Mouse (Mus musculus): ENCODE results near the gene Trarg1.
A peak's percentile ranks its signal among the peaks of the same experiment; 100 is the strongest.
"Not testable (repeated sequence)": the region's sequence is repeated elsewhere in the genome, so short reads cannot be mapped to it uniquely, and the experiment has no call there.

Trarg1 gene

GRCm38 (mm10) chr11:76679508-76679907 is at the start of gene Trarg1:
Gene Trarg1 (plus strand): TSS chr11:76679808.
- DNase-seq (ENCODE audit: low spot score) = not testable (repeated sequence)

DNA sequence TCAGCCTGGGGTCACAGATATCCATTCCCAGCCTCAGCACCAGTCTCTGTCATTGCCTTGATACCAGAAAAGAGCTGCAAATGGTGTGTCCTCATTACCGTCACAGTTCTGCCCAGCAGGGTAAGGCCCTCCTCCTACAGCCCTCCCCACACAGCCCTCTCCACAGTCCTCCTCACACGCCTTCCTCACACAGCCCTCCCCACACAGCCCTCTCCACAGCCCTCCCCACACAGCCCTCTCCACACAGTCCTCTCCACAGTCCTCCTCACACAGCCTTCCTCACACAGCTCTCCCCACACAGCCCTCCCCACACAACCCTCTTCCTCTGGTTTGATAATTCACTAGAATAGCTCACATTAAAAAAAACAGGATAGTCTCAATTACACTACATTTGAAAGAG is 49.6 kb upstream of the Trarg1 start:
- no peak for DNase-seq (ENCODE audit: low spot score)

- no peak for DNase-seq (ENCODE audit: low spot score)
Observed at GRCm38 (mm10) chr11:76630487-76630886, 49.1 kb upstream of the Trarg1 start.

DNA sequence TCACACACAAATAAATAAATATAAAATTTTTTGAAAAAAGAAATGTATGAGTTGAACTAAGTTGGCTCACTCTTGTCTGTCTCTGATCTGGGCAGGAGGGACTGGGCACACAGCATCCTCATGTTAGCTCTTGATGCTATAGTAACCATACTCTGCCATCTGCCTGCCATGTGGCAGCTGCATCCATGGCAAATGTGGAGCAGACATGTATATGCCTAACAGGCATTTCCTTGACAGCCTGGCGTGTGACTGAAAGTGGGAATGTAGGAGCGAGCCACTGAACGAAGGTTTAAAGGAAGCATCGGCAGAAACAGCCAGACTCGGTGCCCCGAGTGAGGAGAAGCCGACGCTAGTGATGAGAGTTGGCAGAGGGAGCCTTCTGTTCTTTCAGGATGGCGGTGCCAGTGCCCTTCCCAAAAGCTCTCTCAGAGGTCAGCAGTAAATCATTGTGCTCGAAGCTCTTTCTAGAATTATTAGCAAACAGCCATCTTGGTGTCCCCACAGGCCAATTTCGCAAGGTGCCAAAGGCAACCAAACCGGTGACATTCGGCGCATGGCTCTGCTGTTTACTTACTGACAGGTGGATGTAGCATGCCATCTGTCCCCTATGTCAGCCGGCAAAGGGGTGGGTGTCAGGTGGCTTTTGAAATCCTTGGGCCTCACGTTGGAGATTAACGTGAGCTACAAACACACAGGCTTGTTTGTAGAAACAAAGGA is 40.2 kb upstream of the Trarg1 start:
- no peak for DNase-seq (ENCODE audit: low spot score)

DNA sequence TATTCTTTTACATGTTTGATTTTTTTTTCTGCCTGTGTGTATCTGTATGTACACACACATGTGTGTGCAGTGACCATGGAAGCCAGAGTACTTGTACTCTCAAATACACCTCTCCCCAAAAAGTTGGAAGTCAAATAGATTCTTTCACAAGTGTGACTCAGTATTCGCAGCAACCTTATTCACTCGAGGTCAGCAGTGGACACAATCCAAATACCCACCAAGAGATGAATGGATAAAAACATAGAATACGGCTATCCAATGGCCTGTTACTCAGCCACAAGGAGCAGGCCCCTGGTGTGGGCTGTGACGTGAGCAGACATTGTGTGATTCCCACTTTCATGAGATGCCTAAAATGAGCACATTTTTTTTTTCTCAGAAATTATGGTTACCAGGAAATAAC is 39.4 kb upstream of the Trarg1 start:
- DNase-seq (ENCODE audit: low spot score) = no peak

DNA sequence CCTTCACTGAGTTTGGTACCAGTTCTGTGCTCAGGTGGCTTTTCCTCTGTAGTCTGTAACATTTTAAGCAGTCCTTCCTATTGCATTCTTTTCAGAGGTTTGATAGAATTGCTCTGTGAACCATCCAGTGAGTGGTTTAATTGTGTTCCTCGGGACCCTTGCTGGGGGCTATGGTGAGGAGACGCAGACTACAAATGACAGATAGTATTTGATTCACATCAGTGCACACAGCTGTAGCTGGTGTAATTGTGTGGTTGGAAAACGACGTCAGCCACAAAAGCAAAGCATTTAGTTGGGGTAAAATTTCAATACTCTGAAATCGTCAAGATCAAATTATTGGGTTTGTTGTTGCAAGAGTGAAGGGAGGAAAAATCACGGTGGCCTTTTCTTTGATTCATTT is 35.4 kb upstream of the Trarg1 start:
- no peak for DNase-seq (ENCODE audit: low spot score)

DNA sequence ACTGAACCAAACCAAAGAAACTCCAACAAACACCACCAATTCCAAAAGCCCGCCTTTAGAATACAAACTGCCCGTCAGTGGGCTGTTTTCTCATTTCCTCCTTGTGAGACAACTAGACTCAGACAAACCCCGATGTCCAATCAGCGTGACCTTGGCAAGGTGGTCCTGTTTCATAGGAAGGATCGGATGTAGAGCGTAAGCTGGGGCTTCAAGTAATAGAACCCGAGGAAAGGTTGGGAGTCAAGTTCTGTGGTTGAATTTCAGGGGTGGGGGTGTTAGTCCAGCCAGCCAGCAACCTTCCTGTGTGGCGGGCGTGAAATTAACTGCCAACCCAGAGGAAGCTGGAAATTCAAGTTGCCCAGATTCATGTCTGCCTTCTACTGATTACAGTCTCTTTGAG is 34.6 kb upstream of the Trarg1 start:
- no peak for DNase-seq (ENCODE audit: low spot score)

- peak; percentile 88 for DNase-seq (ENCODE audit: low spot score)
Observed at GRCm38 (mm10) chr11:76645955-76646354, 33.7 kb upstream of the Trarg1 start.

GRCm38 (mm10) chr11:76647062-76647461 is 32.5 kb upstream of the Trarg1 start:
- no peak for DNase-seq (ENCODE audit: low spot score)

DNA sequence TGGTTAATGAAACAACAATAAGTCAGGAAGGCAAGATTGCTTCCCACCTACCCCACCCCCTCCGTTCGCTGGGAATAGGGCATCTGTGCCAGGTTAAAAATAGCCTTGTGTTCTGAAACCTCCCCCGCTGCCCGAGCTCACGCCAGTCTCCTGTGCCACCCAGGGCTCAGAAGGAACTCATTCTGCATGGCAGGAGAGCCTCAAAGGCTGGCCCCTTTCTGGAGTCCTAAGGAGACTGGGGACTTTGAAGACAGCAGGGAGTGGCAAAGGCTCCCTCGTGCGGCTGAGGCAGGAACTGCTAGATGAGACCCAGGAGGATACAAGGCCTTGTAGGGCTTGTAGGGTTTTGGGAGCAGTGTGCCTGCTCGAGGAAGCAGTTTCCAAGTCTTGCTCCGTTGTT is 32.1 kb upstream of the Trarg1 start:
- peak; percentile 57 for DNase-seq (ENCODE audit: low spot score)

GRCm38 (mm10) chr11:76650862-76651560 is 28.6 kb upstream of the Trarg1 start:
- DNase-seq (ENCODE audit: low spot score) = no peak

GRCm38 (mm10) chr11:76652838-76653334 is 26.7 kb upstream of the Trarg1 start:
- DNase-seq (ENCODE audit: low spot score) = no peak

DNA sequence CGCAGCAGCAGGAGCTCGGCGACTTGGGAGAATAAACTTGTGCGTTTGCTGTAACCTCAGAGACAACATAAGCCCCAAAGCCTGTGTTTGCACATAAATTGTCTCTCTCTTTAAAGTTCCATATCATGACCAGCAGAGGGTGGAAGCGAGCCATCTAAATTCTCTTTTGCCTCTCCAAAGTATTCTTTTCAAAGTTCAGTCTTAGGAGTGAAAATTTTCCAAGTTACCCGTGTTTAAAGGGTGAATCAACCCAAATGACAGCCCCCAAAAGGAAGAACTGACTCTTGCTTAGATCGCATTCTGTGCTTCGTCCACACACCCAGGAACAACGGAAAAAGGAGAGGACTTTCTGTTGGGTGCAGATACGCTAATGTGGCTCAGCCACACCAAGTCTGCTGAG is 24.5 kb upstream of the Trarg1 start:
- peak; percentile 38 for DNase-seq (ENCODE audit: low spot score)

DNA sequence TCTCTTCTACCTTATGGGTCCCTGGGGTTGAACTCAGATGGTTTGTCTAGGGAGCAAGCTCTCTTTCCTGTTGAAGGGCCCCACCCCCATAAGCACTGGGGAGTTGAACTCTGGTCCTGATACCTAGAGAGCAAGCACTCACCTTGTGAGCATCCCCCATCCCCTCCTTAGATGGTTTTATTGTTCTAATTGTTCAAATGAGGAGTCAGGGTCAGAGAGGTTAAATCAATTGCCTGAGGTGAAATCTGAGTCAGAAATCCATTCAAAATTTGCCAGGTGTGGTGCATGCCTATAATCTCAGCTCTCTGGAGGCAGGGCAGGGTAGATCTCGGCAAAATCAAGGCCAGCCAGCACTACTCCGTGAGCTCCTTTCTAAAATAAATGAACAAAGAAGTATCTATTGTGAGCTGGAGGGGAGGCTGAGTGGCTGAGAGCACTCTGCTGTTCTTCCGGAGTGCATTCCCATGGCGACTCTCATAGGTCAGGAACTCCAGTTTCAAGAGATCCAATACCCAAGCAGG is 22.1 kb upstream of the Trarg1 start:
- DNase-seq (ENCODE audit: low spot score) = no peak

GRCm38 (mm10) chr11:76659138-76659930 is 20.3 kb upstream of the Trarg1 start:
- DNase-seq (ENCODE audit: low spot score) = no peak

- no peak for DNase-seq (ENCODE audit: low spot score)
Observed at GRCm38 (mm10) chr11:76661790-76662468, 17.7 kb upstream of the Trarg1 start.

GRCm38 (mm10) chr11:76666002-76666649 is 13.5 kb upstream of the Trarg1 start:
- no peak for DNase-seq (ENCODE audit: low spot score)

- no peak for DNase-seq (ENCODE audit: low spot score)
Observed at GRCm38 (mm10) chr11:76667807-76668206, 11.8 kb upstream of the Trarg1 start.

- no peak for DNase-seq (ENCODE audit: low spot score)
Observed at GRCm38 (mm10) chr11:76671871-76672475, 7.6 kb upstream of the Trarg1 start, which contains the start of gene Bhlha9. Gene Bhlha9 (plus strand): TSS chr11:76672470.

DNA sequence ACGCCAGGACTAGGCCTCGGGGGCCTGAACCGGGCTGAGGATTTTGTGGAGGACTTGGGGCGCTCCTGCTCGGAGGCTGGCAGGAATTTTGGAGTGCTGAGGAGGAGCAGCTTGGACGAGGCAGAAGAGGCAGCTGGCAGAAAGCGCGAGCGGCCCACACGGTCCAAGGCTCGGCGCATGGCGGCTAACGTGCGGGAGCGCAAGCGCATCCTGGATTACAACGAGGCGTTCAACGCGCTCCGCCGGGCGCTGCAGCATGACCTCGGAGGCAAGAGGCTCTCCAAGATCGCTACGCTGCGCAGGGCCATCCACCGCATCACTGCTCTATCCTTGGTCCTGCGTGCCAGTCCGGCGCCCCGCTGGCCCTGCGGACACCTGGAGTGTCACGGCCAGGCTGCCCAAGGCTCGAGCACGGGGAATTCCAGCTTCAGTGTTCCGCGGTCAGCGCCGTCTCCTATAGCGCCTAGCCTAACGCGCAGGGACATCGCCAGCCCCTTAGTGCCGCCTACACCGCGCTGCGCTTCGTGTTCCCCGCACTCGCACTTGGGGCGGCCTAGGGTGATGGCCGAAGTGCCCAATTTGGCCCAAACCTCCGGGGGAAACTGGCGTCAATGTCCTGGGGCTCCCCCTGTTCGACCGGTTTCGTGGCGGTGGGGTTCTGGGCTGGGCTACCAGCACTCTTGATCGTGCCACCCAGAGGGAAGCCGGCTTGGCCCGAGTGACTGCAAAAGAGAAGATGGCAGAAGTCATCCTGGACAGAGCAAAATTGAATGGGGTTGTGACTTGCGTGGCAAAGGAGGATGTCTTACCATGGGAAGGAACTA is 6.8 kb upstream of the Trarg1 start:
- no peak for DNase-seq (ENCODE audit: low spot score)

Data from urinary bladder, postnatal 25 days (tissue).